Mouse (Mus musculus) CH12F3 (cell line): ENCODE results near the gene Gpc3.

Experiments used
- in situ Hi-C: fragments of 300-500 bp; cut with MboI; formaldehyde crosslinking; loops from 2 replicates; pipeline ENCODE4 v1.14.3; 2020; ENCODE audit warnings: low sequenced_read_pairs

Gpc3 gene

GRCm38 (mm10) chrX:52613328-52614030 is at the start of gene Gpc3:
Gene Gpc3, minus strand, starts transcription at chrX:52613950.
- in situ Hi-C loops = no loop called here

GRCm38 (mm10) chrX:52651975-52652374 is 38.2 kb upstream of the Gpc3 start:
- in situ Hi-C loops = no loop called here

GRCm38 (mm10) chrX:52651472-52651948 is 37.8 kb upstream of the Gpc3 start:
- in situ Hi-C loops = no loop called here

- in situ Hi-C loops = no loop called here
These were observed 35.4 kb upstream of the Gpc3 start for GRCm38 (mm10) chrX:52648910-52649785.

GRCm38 (mm10) chrX:52644393-52644792 is 30.6 kb upstream of the Gpc3 start:
- in situ Hi-C loops = no loop called here

GRCm38 (mm10) chrX:52643350-52643749 is 29.6 kb upstream of the Gpc3 start:
- in situ Hi-C loops = no loop called here

- in situ Hi-C loops = no loop called here
These were observed 28.4 kb upstream of the Gpc3 start for GRCm38 (mm10) chrX:52642126-52642525.

- in situ Hi-C loops = no loop called here
These were observed 23.7 kb upstream of the Gpc3 start for GRCm38 (mm10) chrX:52637419-52637818.

- in situ Hi-C loops = no loop called here
These were observed 20.2 kb upstream of the Gpc3 start for GRCm38 (mm10) chrX:52633976-52634375.

- in situ Hi-C loops = no loop called here
These were observed 19.1 kb upstream of the Gpc3 start for GRCm38 (mm10) chrX:52632688-52633324.

- in situ Hi-C loops = no loop called here
These were observed 13.4 kb upstream of the Gpc3 start for GRCm38 (mm10) chrX:52626963-52627716.

- in situ Hi-C loops = no loop called here
These were observed 4.1 kb upstream of the Gpc3 start for GRCm38 (mm10) chrX:52617813-52618212.

GRCm38 (mm10) chrX:52616152-52616551 is 2.4 kb upstream of the Gpc3 start:
- in situ Hi-C loops = no loop called here

GRCm38 (mm10) chrX:52614031-52614381 is 256 bp upstream of the Gpc3 start:
- in situ Hi-C loops = no loop called here

GRCm38 (mm10) chrX:52612806-52613205 is 944 bp downstream of the Gpc3 start:
- in situ Hi-C loops = no loop called here

- in situ Hi-C loops = no loop called here
These were observed 1.6 kb downstream of the Gpc3 start for GRCm38 (mm10) chrX:52611987-52612670.

- in situ Hi-C loops = no loop called here
These were observed 2.2 kb downstream of the Gpc3 start for GRCm38 (mm10) chrX:52611541-52611940.

GRCm38 (mm10) chrX:52603143-52603542 is 10.6 kb downstream of the Gpc3 start:
- in situ Hi-C loops = no loop called here

GRCm38 (mm10) chrX:52599246-52599645 is 14.5 kb downstream of the Gpc3 start:
- in situ Hi-C loops = no loop called here

GRCm38 (mm10) chrX:52587671-52588070 is 26.1 kb downstream of the Gpc3 start:
- in situ Hi-C loops = no loop called here
